8 mouse cellular contexts compared by ENCODE assay signal in genomic region chr2:130840846-130841245, GRCm38 (mm10).
DNase-seq lines count a peak whose midpoint lies in the region; ATAC-seq lines count a peak whose summit lies in the region.

No protein-coding gene starts in this region.

- no peaks in the 10 kb centered on the region for H3K27me3 ChIP-seq in forebrain, embryonic 15.5 days
- no peaks in the 10 kb centered on the region for H3K27me3 ChIP-seq in hindbrain, embryonic 16.5 days (replicated peaks; ENCODE audit: control insufficient read depth, insufficient read depth, low read length)

- 0% methylated on average over 4 of the region's 4 CpGs for WGBS in forebrain, embryonic 15.5 days
- 2% methylated on average over 4 of the region's 4 CpGs for WGBS in hindbrain, embryonic 16.5 days

- H3K9me3 ChIP-seq in forebrain, embryonic 15.5 days = no peaks in the 10 kb centered on the region
- H3K9me3 ChIP-seq in hindbrain, embryonic 16.5 days (ENCODE audit: control insufficient read depth, low read length) = no peaks in the 10 kb centered on the region

- peak overlapping the region; percentile 51 for H3K4me2 ChIP-seq in forebrain, embryonic 15.5 days (replicated peaks)
- H3K4me2 ChIP-seq in hindbrain, embryonic 16.5 days (ENCODE audit: low read length) = peak overlapping the region; percentile 73

- peak overlapping the region; percentile 74 for H3K4me3 ChIP-seq in forebrain, embryonic 15.5 days
- peak overlapping the region; percentile 97; the same call in 1 of the 2 replicates for H3K4me3 ChIP-seq in hindbrain, embryonic 16.5 days (ENCODE audit: low read length)

- H3K4me1 ChIP-seq in forebrain, embryonic 15.5 days = peaks cover 31% of the 10 kb centered on the region
- peaks cover 12% of the 10 kb centered on the region for H3K4me1 ChIP-seq in hindbrain, embryonic 16.5 days (ENCODE audit: control insufficient read depth, insufficient read depth, low read depth, low read length)

- peak overlapping the region; percentile 97 for H3K27ac ChIP-seq in forebrain, embryonic 15.5 days (replicated peaks)
- peak overlapping the region; percentile 99 for H3K27ac ChIP-seq in hindbrain, embryonic 16.5 days (ENCODE audit: low read depth, low read length)

- ATAC-seq in forebrain, embryonic 15.5 days (replicated peaks) = peak; percentile 80
- ATAC-seq in hindbrain, embryonic 16.5 days = peak; percentile 79

- H3K9ac ChIP-seq in forebrain, embryonic 15.5 days (replicated peaks) = peak overlapping the region; percentile 92
- H3K9ac ChIP-seq in hindbrain, embryonic 16.5 days (ENCODE audit: low read depth, low read length) = peak overlapping the region; percentile 46

- peaks cover 8% of the 10 kb centered on the region; the same call in 1 of the 2 replicates for H3K36me3 ChIP-seq in forebrain, embryonic 15.5 days
- H3K36me3 ChIP-seq in hindbrain, embryonic 16.5 days (ENCODE audit: control insufficient read depth, insufficient read depth, low read length) = no peaks in the 10 kb centered on the region

- peak; percentile 58 for DNase-seq in 3T3-L1 (ENCODE audit: low read depth, low spot score)
- peak; percentile 74 for DNase-seq in cerebellum, adult 11 months
- DNase-seq in left cerebral cortex, adult 11 months (ENCODE audit: low spot score) = peak; percentile 87
- peak; percentile 43 for DNase-seq in lung, postnatal 14 days
- DNase-seq in right cerebral cortex, postnatal 10 days (ENCODE audit: low spot score in 2 of 2) = peak; percentile 88 to 94
- DNase-seq in urinary bladder, postnatal 4 days (ENCODE audit: low spot score in 2 of 2) = no peak

Comparison
In these comparisons a context has a peak if more than half of its experiments do, and no peak if none do; other contexts are left out.
1. DNase-seq: peak in 3T3-L1 (single experiment), cerebellum, adult 11 months (single experiment), left cerebral cortex, adult 11 months (single experiment), lung, postnatal 14 days (single experiment) and right cerebral cortex, postnatal 10 days (2 of 2); none in urinary bladder, postnatal 4 days (0 of 2).